Mouse (Mus musculus): Measurements from ENCODE around the gene Tmem44. TPM values are rescaled to one million over a fixed set of nuclear protein-coding genes. Genes with fewer than 3 reads are reported as not detected.
A peak's percentile ranks its signal among the peaks of the same experiment; 100 is the strongest.

Tmem44 gene
- polyA plus RNA-seq (2012; rRNA removed) = 55.5 and 57.0 TPM in 2 replicates

DNA sequence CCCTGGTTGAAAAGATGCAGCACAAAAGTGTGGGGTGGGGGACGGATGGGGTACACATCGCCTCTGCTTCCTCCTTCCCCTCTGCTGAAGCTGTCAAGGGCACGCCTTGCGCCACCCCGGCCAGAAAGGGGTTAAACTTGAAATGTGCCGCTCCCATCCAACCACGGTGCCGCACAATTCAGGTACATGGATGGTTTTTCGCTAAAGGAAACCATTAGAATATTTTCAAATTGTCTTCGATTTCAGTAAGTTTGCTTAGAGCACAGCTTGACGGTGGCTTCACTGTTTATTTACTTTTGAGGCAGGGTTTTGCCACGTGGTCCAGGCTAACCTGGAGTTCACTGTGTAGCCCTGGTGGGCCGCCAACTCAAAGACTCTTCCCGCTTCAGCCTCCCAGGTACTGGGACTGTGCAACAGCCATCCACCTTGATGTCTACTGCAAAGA lies at the start of gene Tmem44:
Gene Tmem44, minus strand, starts transcription at position 95 of the 445 bp plus-strand sequence.
- DNase-seq = peak; percentile 26
- WGBS = 4% methylated on average over 14 of the region's 14 CpGs
- peak within 1 kb of the TSS; percentile 71 for H3K4me3 ChIP-seq (replicated peaks; ENCODE audit: extremely low read depth, low read depth, low read length)
- no peak for TF ChIP-seq POLR2A (IDR thresholded peaks at IDR 0.05; ENCODE audit: borderline replicate concordance, extremely low read depth, low read depth, low read length)
- no peak for TF ChIP-seq CTCF (IDR thresholded peaks at IDR 0.05; ENCODE audit: insufficient read depth, low read length)
- H3K4me1 ChIP-seq (ENCODE audit: control insufficient read depth, insufficient read depth, low read length) = peaks cover 11% of the 10 kb centered on the region

DNA sequence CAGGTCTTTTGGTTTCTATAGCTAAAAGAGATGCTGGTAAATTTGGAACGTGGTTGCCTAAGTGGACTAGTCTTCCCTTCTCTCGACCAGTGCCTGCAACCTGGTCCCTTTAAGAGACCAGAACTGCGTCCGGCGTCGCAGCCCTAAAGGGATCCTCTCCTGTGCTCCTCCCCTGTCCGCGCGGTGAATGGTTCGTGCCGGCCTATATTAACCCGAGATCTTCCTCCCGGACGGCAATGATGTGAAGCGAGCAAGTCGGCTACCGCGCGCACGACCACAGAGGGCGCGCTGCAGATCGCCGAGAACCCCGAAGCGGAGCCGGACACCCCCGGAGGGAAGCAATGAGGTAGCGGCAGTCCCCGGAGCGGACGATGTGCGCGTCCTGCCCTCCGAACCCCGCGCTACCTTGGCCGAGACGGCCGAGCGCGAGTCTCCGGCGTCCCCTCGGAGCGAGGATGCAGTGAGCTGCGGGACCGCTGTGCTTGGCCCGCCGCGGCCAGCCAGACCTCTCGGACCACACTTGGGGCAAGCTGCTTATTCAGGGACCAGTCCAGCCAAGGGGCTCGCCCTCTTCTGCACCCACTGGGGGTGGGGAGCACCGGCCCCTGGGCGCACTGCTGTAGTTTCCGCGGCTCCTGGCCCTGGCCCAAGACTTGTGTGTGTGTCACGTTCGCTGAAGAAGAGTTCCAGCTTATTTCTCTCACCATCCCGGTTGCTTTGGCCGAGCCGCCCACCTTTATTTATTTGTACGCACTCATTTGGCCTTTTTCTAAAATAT lies 49.0 kb upstream of the Tmem44 start, which contains the start of gene Fam43a:
Gene Fam43a, plus strand, starts transcription at position 233 of the 778 bp plus-strand sequence.
- Histone ChIP-seq H3K4me3 (replicated peaks; ENCODE audit: extremely low read depth, low read depth, low read length) (peak within 1 kb of the TSS; percentile 87), H3K4me1 (ENCODE audit: control insufficient read depth, insufficient read depth, low read length) (peaks cover 17% of the 10 kb centered on the region)
- DNase-seq = peak; percentile 89
- no peak for TF ChIP-seq CTCF (IDR thresholded peaks at IDR 0.05; ENCODE audit: insufficient read depth, low read length)
- TF ChIP-seq POLR2A (IDR thresholded peaks at IDR 0.05; ENCODE audit: borderline replicate concordance, extremely low read depth, low read depth, low read length) = peak; percentile 99
- under 1% methylated on average over 63 of the region's 63 CpGs for WGBS

DNA sequence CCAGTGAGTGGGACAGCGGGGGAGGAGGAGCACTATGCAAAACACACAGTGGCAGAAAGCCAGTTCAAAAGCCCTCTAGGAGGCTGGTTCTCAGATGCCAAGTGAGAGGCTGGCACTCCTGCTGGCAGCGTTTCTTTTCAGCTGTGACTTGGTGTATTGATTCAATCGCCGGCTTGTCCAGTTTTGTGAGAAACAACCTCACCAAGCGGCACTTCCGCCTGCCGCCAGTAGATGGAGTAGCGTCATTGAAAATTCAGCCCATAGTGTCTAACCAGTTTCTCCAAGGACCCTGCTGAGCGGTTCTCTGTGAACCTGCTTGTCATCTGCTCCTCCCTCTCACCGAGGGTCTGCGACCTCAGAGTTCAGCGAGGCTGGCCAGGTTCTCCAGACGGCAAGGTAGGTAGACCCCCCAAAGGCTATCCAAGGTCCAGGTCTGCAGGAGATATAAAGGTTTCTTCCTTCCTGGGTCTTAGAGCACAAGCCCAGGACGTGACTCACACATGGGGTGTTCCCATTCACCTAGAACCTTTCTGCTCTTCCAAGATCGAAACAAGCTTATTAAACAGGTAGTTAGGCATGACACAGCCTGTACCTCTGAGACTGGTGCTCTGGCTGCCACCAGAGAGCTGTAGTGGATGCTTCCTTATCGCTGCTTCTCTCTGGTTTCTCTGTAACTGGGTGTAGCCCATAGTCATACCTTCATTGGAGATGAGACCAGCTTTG lies 46.5 kb upstream of the Tmem44 start:
- 10% methylated on average over 16 of the region's 16 CpGs for WGBS
- Histone ChIP-seq H3K4me3 (replicated peaks; ENCODE audit: extremely low read depth, low read depth, low read length) (no peak overlapping the region), H3K4me1 (ENCODE audit: control insufficient read depth, insufficient read depth, low read length) (peaks cover 8% of the 10 kb centered on the region)
- TF ChIP-seq POLR2A (IDR thresholded peaks at IDR 0.05; ENCODE audit: borderline replicate concordance, extremely low read depth, low read depth, low read length) (0 out of 2 replicates have a peak, but pooled peaks have one; percentile 8), CTCF (IDR thresholded peaks at IDR 0.05; ENCODE audit: insufficient read depth, low read length) (peak; percentile 95)
- DNase-seq = peak; percentile 93

DNA sequence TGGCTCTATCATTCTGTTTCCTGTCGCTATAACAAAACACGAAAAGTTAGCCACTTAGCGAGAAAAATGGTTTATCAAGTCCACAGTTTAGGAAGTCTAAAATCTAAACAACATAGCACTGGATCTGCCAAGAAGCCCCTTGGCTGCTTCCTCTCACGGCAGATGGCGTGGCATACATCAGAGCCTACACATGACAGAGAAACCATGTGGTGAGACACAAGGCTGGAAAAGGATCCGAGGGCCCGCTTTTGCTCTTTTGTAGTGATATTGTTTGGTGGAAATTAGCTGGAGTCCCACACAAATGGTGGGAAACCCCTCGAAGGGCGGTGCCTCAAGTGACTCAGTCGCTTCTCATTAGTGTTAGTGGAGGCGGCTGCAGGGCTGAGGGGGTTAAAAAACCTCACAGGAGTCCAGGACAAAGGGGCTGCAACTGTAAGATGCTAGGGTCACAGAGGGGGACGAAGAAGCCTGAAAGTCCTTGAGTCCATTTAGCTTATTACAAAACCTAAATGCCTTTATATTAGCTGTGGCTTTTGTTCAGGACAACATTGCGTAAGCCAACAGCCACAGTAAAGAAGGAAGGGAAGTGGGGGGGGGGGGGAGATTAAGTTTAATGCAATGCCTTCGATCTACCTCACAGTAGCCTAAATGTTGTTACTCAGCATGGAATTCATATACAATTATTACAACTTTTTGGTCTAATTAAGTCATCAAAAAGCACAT lies 45.4 kb upstream of the Tmem44 start:
- WGBS = 53% methylated on average over 14 of the region's 14 CpGs

DNA sequence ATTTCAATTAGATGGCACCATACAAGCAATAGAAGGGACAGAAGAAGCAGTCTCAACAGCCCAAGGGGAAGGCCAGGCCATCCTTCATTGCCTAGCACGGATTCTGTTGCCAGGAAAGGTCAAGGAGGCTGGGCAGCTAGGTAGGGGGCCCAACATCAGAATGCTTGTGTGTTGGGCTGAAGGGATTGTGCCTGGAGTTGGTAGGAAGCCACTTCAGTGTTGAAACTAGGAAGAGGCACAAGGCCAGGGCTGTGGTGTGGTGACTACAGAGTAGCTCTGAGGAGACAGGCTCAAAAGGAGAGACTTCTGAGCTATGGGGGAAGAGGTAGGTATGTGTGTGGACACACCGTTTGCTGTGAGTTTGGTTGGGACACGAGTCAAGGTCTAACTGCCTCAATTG lies 44.7 kb upstream of the Tmem44 start:
- no peak overlapping the region for H3K4me3 ChIP-seq (replicated peaks; ENCODE audit: extremely low read depth, low read depth, low read length)
- WGBS = 42% methylated on average over 3 of the region's 3 CpGs
- TF ChIP-seq POLR2A (IDR thresholded peaks at IDR 0.05; ENCODE audit: borderline replicate concordance, extremely low read depth, low read depth, low read length) = no peak
- no peak for TF ChIP-seq CTCF (IDR thresholded peaks at IDR 0.05; ENCODE audit: insufficient read depth, low read length)
- H3K4me1 ChIP-seq (ENCODE audit: control insufficient read depth, insufficient read depth, low read length) = 0 out of 2 replicates have a peak, but pooled peaks cover 4% of the 10 kb centered on the region
- no peak for DNase-seq

More for the DNA sequence above, 45.4 kb upstream of the Tmem44 start:
- peak; percentile 9 for DNase-seq
- TF ChIP-seq CTCF (IDR thresholded peaks at IDR 0.05; ENCODE audit: insufficient read depth, low read length) (no peak), POLR2A (IDR thresholded peaks at IDR 0.05; ENCODE audit: borderline replicate concordance, extremely low read depth, low read depth, low read length) (no peak)
- Histone ChIP-seq H3K4me1 (ENCODE audit: control insufficient read depth, insufficient read depth, low read length) (0 out of 2 replicates have a peak, but pooled peaks cover 4% of the 10 kb centered on the region), H3K4me3 (replicated peaks; ENCODE audit: extremely low read depth, low read depth, low read length) (no peak overlapping the region)

DNA sequence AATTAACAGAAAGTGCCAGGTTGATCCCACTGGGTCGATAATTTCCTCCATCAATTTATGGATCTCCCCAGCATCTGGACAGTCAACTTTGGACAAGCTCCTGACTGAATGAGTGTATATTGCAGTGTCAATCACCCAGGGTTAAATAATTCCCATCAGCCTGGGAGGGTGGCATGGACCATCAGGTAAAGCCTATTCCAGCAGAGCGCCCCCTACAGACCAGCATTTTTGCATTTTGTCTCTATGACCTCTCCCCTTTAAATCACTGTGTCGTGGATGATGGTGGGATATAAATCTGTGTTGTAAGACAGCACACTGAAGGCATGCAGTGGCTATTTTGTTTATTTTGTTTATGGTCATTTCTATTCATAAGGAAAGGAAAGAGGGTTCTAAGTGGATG lies 41.3 kb upstream of the Tmem44 start:
- no peak for DNase-seq
- no peak overlapping the region for H3K4me3 ChIP-seq (replicated peaks; ENCODE audit: extremely low read depth, low read depth, low read length)
- no peaks in the 10 kb centered on the region for H3K4me1 ChIP-seq (ENCODE audit: control insufficient read depth, insufficient read depth, low read length)
- no peak for TF ChIP-seq POLR2A (IDR thresholded peaks at IDR 0.05; ENCODE audit: borderline replicate concordance, extremely low read depth, low read depth, low read length)
- no peak for TF ChIP-seq CTCF (IDR thresholded peaks at IDR 0.05; ENCODE audit: insufficient read depth, low read length)
- WGBS = 46% methylated on average over 3 of the region's 3 CpGs

DNA sequence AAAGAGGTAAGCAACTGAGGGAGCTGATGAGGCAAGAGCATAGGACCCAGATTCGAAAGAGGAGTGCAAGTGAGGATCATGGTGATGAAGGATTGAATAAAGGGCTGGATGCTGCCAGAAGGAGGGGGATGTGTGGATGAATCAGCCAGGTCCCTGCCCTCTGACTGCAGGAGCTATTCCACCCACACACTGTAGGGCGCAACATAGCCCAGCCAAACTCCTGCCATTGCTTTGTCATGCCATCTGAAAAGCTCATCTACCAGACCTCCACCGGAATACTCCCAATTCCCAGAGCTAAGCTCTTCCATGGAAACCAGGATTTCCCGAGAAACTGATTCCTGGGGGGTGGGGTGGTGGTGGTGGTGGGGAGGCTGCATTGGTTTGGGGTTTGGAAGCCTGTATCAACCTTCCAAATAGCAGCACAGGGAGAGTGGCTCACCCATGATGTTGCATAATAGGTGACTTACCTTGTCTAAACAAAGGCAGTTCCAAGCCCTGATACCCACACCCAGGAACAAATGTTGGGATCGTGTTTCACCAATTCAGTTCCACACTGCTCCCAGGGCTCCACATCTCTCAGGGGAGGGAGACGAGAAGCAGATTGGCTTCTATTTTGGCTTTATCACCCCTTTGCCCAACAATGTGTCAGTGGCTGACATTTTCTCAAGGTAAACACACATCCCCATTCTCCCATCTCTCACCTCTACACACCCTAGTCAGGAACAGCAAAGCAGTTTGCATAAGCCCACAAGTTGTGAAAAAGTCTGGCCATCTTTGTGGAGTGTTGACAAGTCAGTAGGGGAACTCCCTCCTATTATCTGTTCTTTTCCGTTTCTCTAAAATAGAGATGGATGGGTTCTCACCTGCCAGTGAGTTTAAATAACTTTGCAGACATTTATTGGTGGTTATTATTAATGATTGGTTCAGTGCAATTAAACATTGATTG lies 39.9 kb upstream of the Tmem44 start:
- H3K4me3 ChIP-seq (replicated peaks; ENCODE audit: extremely low read depth, low read depth, low read length) = no peak overlapping the region
- 29% methylated on average over 7 of the region's 7 CpGs for WGBS
- TF ChIP-seq POLR2A (IDR thresholded peaks at IDR 0.05; ENCODE audit: borderline replicate concordance, extremely low read depth, low read depth, low read length) (no peak), CTCF (IDR thresholded peaks at IDR 0.05; ENCODE audit: insufficient read depth, low read length) (no peak)

More for the DNA sequence above, 39.9 kb upstream of the Tmem44 start:
- peaks cover 4% of the 10 kb centered on the region; the same call in 1 of the 2 replicates for H3K4me1 ChIP-seq (ENCODE audit: control insufficient read depth, insufficient read depth, low read length)
- DNase-seq = no peak

Data from lung, adult 2 months (tissue).